Mouse (Mus musculus): ENCODE results near the gene Mfn1. TPM values are rescaled to one million over a fixed set of nuclear protein-coding genes. Genes with fewer than 3 reads are reported as not detected.

The Mfn1 gene
- polyA plus RNA-seq, 1 experiment from 2014 or later, result 41.7 TPM

- H3K27ac ChIP-seq (ENCODE audit: low read length), result peak within 1 kb of the TSS; percentile 57
- H3K9ac ChIP-seq (replicated peaks; ENCODE audit: low read depth, low read length), result peak within 1 kb of the TSS; percentile 74
- no peaks in the 10 kb centered on the region for H3K9me3 ChIP-seq (ENCODE audit: control insufficient read depth, low read length)
- ATAC-seq, result peak; percentile 89
- peak within 1 kb of the TSS; percentile 75 for H3K4me3 ChIP-seq (replicated peaks; ENCODE audit: low read length)
- peak within 1 kb of the TSS; percentile 53 for H3K4me2 ChIP-seq (ENCODE audit: low read length)
- no peaks in the 10 kb centered on the region; the same call in 1 of the 2 replicates for H3K4me1 ChIP-seq (replicated peaks; ENCODE audit: control insufficient read depth, insufficient read depth, low read length)
- 2% methylated on average over 57 of the region's 83 CpGs for WGBS
- no peaks in the 10 kb centered on the region for H3K36me3 ChIP-seq (ENCODE audit: control insufficient read depth, insufficient read depth)
- H3K27me3 ChIP-seq (replicated peaks; ENCODE audit: control insufficient read depth, insufficient read depth, low read length), result no peaks in the 10 kb centered on the region
These were observed 87.2 kb downstream of the Mfn1 start, which contains the start of gene Gnb4 for GRCm38 (mm10) chr3:32616331-32617052. Gnb4 (minus strand) TSS chr3:32616585.

GRCm38 (mm10) chr3:32617053-32617642 is 87.9 kb downstream of the Mfn1 start:
- Histone ChIP-seq H3K4me3 (replicated peaks; ENCODE audit: low read length) (peak overlapping the region; percentile 75), H3K27ac (ENCODE audit: low read length) (peak overlapping the region; percentile 57), H3K4me1 (replicated peaks; ENCODE audit: control insufficient read depth, insufficient read depth, low read length) (no peaks in the 10 kb centered on the region), H3K36me3 (ENCODE audit: control insufficient read depth, insufficient read depth) (no peaks in the 10 kb centered on the region), H3K27me3 (replicated peaks; ENCODE audit: control insufficient read depth, insufficient read depth, low read length) (no peaks in the 10 kb centered on the region), H3K9me3 (ENCODE audit: control insufficient read depth, low read length) (no peaks in the 10 kb centered on the region), H3K4me2 (ENCODE audit: low read length) (peak overlapping the region; percentile 53), H3K9ac (replicated peaks; ENCODE audit: low read depth, low read length) (peak overlapping the region; percentile 74)
- peak; percentile 5 for ATAC-seq
- 19% methylated on average over 16 of the region's 16 CpGs for WGBS

GRCm38 (mm10) chr3:32621658-32622057 is 92.4 kb downstream of the Mfn1 start:
- H3K36me3 ChIP-seq (ENCODE audit: control insufficient read depth, insufficient read depth), result no peaks in the 10 kb centered on the region
- no peaks in the 10 kb centered on the region for H3K9me3 ChIP-seq (ENCODE audit: control insufficient read depth, low read length)
- no peak overlapping the region for H3K4me3 ChIP-seq (replicated peaks; ENCODE audit: low read length)
- no peak for ATAC-seq
- H3K27ac ChIP-seq (ENCODE audit: low read length), result no peak overlapping the region
- H3K4me1 ChIP-seq (replicated peaks; ENCODE audit: control insufficient read depth, insufficient read depth, low read length), result no peaks in the 10 kb centered on the region
- H3K9ac ChIP-seq (replicated peaks; ENCODE audit: low read depth, low read length), result no peak overlapping the region
- 92% methylated on average over 1 of the region's 1 CpGs for WGBS
- no peak overlapping the region for H3K4me2 ChIP-seq (ENCODE audit: low read length)
- H3K27me3 ChIP-seq (replicated peaks; ENCODE audit: control insufficient read depth, insufficient read depth, low read length), result no peaks in the 10 kb centered on the region

GRCm38 (mm10) chr3:32622106-32622505 is 92.8 kb downstream of the Mfn1 start:
- Histone ChIP-seq H3K4me1 (replicated peaks; ENCODE audit: control insufficient read depth, insufficient read depth, low read length) (no peaks in the 10 kb centered on the region), H3K27me3 (replicated peaks; ENCODE audit: control insufficient read depth, insufficient read depth, low read length) (no peaks in the 10 kb centered on the region), H3K4me3 (replicated peaks; ENCODE audit: low read length) (no peak overlapping the region), H3K4me2 (ENCODE audit: low read length) (no peak overlapping the region), H3K9me3 (ENCODE audit: control insufficient read depth, low read length) (no peaks in the 10 kb centered on the region), H3K36me3 (ENCODE audit: control insufficient read depth, insufficient read depth) (no peaks in the 10 kb centered on the region), H3K27ac (ENCODE audit: low read length) (no peak overlapping the region), H3K9ac (replicated peaks; ENCODE audit: low read depth, low read length) (no peak overlapping the region)
- no peak for ATAC-seq
- WGBS, result 93% methylated on average over 3 of the region's 3 CpGs

DNA sequence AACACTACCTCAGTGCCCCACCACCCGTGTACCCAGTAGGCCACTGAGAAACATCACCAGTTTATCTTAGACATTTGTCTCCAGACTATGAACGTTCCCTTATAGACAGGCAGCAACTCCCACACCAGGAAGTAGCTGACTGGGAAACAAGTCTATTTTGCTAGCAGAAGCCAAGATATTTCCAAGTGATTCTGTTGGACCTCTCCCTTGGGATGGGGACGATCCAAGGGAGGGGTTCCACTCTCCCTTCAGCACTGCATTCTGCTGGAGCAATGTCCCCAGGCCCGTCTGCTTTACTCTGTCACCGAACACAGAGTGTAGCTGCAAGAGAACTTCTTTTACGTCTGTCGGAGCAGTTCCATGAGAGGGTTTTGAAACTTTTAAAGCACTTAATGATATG is 98.9 kb downstream of the Mfn1 start:
- Histone ChIP-seq H3K4me3 (replicated peaks; ENCODE audit: low read length) (no peak overlapping the region), H3K36me3 (ENCODE audit: control insufficient read depth, insufficient read depth) (no peaks in the 10 kb centered on the region), H3K4me1 (replicated peaks; ENCODE audit: control insufficient read depth, insufficient read depth, low read length) (no peaks in the 10 kb centered on the region), H3K4me2 (ENCODE audit: low read length) (no peak overlapping the region), H3K27me3 (replicated peaks; ENCODE audit: control insufficient read depth, insufficient read depth, low read length) (no peaks in the 10 kb centered on the region), H3K9ac (replicated peaks; ENCODE audit: low read depth, low read length) (no peak overlapping the region), H3K9me3 (ENCODE audit: control insufficient read depth, low read length) (no peaks in the 10 kb centered on the region), H3K27ac (ENCODE audit: low read length) (no peak overlapping the region)
- no peak for ATAC-seq
- WGBS, result 87% methylated on average over 7 of the region's 7 CpGs

Other genes starting within 250 kb of the Mfn1 start
- 5.3 and 6.7 TPM in 2 replicates for gene Zmat3, start 163.5 kb upstream of the Mfn1 start, polyA plus RNA-seq (2015; fragmentation: Nextera tagmentation; extraction: Ambion mirVana)
- 14.1 and 16.0 TPM in 2 replicates for gene Pik3ca, start 131.8 kb upstream of the Mfn1 start, polyA plus RNA-seq (2015; fragmentation: Nextera tagmentation; extraction: Ambion mirVana)
- 0.16 and 0.19 TPM in 2 replicates for gene Kcnmb3, start 37.2 kb upstream of the Mfn1 start, polyA plus RNA-seq (2015; fragmentation: Nextera tagmentation; extraction: Ambion mirVana)
- gene Zfp639, start 19.2 kb upstream of the Mfn1 start, polyA plus RNA-seq (2015; fragmentation: Nextera tagmentation; extraction: Ambion mirVana), result 38.8 and 39.8 TPM in 2 replicates
- 87.8 and 88.3 TPM in 2 replicates for gene Gnb4, start 87.1 kb downstream of the Mfn1 start, polyA plus RNA-seq (2015; fragmentation: Nextera tagmentation; extraction: Ambion mirVana)
- gene Actl6a, start 176.8 kb downstream of the Mfn1 start, polyA plus RNA-seq (2015; fragmentation: Nextera tagmentation; extraction: Ambion mirVana), result 113 and 119 TPM in 2 replicates
- gene Ndufb5, start 207.5 kb downstream of the Mfn1 start, polyA plus RNA-seq (2015; fragmentation: Nextera tagmentation; extraction: Ambion mirVana), result 283 and 286 TPM in 2 replicates
- 30.1 and 37.3 TPM in 2 replicates for gene Mrpl47, start 208.1 kb downstream of the Mfn1 start, polyA plus RNA-seq (2015; fragmentation: Nextera tagmentation; extraction: Ambion mirVana)